Mouse (Mus musculus): ENCODE results near the gene Tmem120b.

Tmem120b gene

DNA sequence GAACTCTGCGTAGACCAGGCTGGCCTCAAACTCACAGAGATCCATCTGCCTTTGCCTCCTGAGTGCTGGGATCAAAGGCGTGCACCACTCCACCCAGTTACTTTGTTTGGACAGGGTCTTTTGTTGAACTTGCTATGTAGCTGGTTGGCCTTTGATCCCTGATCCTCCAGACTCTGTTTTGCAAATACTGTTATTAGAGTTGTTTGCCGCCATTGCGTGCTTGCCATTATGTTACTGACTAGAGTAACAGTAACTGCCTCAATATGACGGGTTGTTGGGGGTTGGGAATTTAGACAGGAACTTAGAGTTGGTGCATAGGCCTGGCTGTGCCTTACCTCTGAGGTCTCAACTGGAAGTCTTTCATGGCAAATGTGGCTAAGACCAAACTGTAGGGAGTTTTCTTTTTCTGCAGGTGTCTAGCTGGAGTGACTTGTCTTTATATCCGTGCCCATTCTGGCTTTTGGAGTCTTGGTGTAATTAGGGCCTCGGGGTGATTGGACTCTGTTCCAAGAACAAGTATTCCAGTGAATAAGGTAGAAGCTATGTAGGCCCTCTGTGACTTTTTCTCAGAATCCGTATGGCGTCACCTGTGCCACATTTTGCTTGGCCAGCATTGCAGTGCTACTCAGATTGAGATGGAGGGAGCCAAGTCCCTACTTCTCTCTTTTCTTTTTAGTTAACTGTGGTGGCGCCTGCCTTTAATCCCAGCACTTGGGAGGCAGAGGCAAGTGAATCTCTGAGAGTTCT is 22.5 kb downstream of the Tmem120b start:
- DNase-seq (ENCODE audit: low spot score in 2 of 2): no peak

DNA sequence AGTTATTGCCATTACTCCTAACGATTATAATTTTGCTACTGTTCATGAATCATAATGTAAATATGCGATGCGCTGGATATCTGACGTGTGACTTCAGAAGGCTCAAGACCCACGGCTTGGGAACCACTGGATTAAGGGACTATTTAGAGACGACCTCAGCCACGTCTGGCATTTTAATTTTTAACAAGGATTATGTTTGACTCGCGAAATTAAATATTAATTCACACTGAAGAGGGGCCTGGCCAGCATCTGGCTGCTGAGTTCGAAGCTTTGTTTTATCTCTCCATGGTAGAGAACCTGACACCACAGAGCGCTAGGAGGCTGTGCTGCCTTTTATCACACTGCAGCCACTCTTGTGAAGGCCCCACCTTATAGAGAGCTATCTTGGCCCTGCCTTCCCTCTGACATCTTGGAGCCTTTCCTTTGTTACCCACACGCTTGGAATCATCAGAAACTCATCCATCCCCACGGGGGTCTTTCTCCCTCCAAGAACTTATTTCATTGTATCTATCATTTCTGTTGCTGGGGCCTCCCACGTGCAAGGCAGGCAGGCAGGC is 24.9 kb downstream of the Tmem120b start:
- DNase-seq (ENCODE audit: low spot score in 2 of 2): no peak

DNA sequence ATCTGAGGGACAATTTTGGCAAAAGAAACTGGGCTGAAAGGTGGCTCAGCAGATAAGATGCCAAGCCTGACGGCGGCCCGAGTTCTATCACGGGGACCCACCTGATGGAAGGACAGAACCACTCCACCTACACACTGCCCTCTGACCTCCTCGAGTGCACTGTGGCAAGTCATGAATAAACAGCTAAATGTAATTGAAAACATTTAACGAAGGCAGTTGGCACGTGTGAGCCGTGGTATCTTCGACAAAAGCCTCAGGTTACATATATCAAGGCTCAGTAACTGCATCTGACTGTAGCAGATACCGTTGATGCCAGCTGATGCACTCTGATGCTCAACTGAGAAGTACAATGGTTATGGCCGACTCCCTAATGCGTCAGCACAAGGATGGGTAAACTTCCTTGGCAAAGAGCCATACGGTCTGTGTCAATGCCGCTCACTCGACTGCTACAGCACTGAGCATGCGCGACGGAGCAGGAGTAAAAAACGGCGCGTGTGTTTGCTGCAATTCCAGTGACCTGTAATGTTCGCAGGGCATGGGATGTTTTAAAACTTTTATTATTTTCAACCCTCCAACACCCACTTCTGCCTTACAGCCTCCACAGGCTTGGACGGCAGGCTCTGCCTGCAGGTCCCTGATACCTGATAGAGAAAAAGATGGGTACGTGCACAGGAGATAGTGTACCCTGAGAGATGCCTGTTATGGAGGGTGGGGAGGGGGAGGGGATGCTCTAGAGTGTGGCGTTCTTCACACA is 26.2 kb downstream of the Tmem120b start:
- no peak for DNase-seq (ENCODE audit: low spot score in 2 of 2)

DNA sequence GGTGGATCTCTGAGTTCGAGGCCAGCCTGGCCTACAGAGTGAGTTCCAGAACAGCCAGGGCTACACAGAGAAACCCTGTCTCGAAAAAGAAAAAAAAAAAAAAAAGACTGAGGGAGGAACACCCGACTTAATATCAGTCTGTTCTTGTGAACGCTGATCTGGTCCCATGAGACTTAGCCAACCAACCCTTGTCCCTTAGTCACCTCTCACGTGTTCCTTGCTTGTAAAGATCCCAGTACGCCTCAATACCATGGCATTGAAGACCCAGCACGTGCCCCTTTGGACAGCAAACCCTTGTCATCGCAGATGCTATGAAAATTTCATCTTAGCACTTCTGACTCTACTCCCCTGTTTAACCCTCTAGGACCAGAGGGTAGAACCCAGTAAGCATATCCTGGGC is 28.1 kb downstream of the Tmem120b start:
- DNase-seq (ENCODE audit: low spot score in 2 of 2): no peak

DNA sequence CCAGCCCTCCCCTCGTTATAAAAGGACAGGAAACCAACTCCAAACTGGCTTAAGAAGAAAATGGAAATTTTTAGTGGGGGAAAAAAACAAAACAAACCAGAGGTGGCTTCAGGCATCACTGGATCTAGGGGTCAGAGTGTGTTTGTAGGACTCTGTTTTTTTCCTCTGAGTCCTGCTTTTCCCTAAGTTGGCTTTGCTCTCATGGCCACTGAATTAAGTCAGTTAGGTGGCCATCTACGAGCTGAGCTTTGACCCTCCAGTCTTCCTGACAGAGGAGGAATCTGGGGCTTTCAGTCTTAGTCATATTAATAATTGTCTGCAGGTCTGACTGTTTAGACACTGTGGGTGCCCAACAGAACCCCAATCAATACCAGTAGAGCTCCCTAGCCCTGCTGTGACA is 30.3 kb downstream of the Tmem120b start:
- no peak for DNase-seq (ENCODE audit: low spot score in 2 of 2)

DNA sequence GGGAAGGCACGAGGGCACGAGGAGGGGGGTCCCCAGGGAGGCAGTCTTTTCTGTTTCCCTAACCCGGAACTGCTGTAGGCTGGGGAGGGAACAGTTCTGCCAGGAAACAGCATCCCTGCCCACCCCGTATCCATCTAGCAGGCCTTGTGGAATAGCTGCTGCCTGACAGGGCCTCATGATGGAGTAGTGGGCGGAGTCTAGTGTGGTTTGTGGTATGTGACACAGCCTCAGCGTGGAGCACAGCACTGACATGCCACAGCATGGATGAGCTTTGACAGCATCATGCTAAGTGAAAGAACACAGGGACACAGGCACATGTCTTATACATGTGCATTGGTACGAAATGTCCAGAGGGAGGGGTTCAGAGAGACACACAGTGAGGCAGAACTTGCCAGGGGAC is 34.2 kb downstream of the Tmem120b start:
- no peak for DNase-seq (ENCODE audit: low spot score in 2 of 2)

DNA sequence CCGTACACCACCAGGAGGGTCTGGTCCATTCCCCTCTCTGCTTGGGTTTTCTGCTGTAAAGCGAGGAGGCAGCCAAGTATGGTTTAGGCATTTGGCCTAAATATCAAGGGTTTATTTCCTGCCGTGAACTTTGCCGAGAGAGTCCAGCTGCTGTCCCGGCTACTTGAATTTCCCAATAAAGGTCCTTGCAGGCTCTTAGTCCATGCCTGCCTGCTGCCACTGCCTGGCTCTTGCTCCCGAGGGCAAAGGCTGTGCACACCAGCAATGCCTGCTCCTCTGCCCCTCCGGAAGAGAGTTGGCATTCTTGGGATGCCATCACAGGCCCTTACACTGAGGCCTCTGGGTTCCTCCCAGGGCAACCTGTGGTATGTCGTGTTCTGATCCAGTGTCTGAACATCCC is 35.3 kb downstream of the Tmem120b start:
- no peak for DNase-seq (ENCODE audit: low spot score in 2 of 2)

DNA sequence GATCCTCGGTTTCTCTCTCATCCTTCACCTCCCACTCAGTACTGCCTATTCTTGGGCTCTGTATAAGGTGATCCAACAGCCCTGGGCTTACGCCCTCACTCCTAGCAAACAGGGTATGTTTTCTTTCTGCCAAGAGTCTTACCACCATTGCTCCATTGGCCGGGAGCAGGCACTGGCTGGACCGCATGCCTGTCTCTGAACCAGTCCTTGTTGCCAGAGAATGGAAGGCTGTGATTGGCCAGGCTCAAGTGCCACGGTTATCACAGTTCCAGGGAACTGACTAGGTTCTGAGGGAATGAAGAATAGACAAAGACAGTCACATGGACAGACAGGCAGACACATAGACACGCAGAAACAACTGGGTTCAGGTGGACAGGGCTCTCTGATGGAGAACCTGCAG is 36.6 kb downstream of the Tmem120b start:
- DNase-seq (ENCODE audit: low spot score in 2 of 2): no peak

DNA sequence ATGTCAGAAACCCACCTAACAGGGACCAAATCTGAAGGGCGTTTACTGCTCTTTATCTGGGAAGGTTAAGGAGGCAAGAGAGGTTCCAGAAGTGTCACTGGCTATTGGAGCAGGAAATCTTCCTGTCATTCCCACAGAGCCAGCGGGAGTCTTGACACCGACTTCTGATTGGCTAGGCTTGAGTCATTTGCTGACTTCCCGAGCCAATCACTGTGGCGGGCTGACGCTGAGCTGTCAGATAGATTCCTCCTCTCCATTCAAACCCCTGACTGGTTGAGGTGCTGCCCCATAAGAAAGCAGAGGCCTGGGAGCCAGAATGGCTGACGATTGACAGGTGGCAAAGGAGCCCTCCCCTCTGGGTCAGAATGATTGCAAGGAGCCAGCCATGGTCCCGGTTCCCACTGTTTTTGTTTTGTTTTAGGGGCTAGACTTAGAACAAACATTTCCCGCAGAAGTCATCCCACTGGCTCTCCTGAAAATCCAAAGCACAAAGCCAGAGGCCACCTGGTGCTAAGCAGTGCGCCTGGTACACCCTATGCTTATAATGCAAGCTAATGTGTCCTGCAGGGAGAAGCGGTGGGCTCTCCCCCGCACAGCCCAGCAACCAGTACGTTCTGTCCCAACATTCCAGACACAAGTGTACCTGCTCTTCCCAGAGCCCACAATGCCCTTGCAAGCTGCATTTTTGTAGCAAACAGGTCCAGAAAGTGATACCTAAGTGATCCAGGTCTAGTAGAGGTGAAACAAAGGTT is 41.4 kb downstream of the Tmem120b start:
- DNase-seq (ENCODE audit: low spot score in 2 of 2): no peak

DNA sequence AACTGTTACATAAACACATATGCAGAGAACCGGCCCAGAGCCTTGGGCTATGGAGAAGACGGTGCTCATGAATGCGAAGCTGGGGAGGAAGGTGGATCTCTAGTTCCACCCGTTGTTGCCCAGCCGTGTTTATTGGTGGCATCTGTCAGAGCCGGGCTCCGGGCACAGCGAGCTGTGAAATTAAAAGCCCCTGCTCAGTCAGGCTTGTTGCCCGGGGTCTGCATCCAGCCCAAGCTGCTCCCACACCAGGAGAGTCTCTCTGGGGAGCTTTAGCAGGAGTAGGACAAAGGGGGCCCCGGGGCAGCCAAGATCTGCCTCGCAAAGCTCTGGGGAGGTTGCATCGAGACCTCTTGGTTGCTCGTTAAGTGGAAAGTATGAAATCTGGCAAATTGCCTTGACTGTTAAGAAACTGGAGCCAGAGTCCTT is 42.1 kb downstream of the Tmem120b start:
- no peak for DNase-seq (ENCODE audit: low spot score in 2 of 2)

DNA sequence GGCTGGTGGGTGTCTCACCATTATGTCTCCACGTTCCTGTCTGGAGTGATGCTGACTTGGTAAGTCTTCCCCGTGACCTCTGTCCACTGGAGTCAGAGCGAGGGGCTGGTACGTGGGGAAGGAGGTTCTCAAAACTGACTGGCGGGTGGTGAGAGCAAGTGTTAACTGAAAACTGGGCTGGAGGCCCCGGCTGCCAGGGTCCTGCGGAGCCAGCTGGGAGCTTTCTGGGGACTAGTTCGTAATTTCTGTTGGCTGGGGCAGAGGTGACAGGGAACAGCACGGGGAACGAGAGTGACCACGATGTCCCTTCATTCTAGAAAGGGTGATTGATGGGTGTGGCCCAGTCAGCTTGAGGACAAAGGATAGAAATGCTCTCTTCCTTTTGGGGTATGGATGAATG is 45.9 kb downstream of the Tmem120b start:
- no peak for DNase-seq (ENCODE audit: low spot score in 2 of 2)

DNA sequence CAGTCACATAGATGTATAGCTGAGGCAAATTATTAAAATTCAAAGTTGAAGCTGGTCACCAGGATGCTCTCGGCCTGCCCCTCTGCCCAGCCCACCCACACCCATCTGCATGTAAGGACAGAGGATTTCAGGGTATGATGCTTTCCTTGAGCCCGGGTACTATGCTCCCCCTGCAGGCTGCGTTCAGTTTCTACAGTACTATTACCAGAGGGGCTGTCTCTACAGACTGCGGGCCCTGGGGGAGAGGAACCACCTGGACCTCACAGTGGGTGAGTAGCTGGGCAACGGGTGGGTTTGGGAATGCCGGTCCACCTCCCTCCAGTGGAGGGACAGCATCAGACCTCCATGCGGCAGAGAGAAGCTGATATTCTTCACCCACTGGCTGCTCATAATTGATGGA is 46.7 kb downstream of the Tmem120b start:
- no peak for DNase-seq (ENCODE audit: low spot score in 2 of 2)

DNA sequence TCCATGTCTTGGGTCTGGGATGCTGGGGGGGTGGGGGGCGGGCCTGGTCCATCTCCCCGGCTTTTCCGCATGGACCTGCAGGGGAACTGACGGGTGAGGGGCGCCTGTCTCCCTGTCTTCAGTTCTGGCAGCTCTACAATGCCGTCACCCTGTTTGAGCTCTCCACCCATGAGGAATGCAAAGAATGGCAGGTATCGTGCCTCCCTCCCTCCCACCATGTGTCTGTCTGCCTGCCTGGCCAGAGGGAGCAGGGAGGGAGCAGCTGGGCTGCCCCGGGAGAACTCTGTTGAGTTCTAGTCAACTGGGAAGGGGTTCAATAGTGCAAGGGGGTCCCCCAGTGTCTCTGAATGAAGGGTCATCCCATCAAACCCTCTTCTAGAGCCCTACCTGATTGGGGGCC is 47.9 kb downstream of the Tmem120b start:
- no peak for DNase-seq (ENCODE audit: low spot score in 2 of 2)

DNA sequence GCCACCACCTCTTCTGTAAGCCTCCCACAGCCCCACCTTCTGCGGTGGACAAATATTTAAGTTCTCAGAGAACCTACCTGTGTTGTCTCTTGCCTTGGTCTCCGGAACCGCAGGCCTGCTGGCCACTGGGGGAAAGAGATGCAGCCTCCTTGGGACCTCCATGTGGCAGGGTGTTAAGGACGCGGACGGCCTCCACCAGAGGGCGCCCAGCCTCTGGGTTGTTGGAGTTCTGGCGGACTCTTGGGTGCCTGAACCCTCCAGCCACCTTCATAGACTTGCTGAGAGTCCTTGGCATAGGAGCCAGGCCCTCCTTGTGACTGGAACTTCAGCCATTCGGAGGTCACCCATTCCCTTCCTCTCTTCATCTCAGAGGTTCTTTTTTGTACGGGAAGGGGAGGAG is 49.0 kb downstream of the Tmem120b start:
- DNase-seq (ENCODE audit: low spot score in 2 of 2): peak in 1 of 2 experiments; percentile 56

DNA sequence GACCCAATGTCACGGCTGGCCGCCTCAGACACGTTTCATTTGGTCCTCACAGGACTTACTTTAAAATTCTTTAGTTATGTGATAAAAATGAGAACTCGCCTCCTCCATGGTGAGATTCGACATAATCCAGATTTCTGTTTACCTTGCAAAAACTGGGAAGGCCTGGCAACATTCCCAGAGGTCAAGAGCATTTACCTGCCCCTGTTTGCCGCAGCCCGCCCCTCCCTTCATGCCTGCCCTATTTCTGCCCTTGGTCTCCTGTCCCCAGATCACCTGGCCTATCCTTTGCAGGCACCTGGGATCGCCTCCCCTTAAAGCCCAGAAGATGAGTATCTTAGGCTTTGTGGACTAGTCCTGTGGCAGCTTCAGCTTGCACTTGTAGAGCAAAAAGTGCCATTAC is 49.6 kb downstream of the Tmem120b start:
- no peak for DNase-seq (ENCODE audit: low spot score in 2 of 2)

DNA sequence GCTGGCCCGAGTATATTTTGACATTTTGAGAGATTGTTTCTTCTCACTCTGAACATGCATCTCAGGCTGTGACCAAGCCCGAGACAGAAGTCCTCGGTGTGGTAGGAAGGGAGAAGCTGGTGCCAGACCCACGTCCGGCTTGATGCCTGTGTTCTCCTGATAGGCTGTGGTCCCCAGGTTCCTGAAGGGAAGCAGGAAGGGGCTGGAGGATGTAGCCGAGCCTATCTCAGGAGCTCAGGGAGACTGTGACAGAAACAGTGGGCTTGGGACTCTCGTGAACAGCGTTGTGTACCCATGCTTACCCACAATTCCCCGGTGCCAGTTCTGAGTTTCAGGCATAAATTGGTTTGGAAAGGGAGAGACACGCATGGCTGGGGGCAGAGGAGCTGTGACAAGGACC is 50.6 kb downstream of the Tmem120b start:
- no peak for DNase-seq (ENCODE audit: low spot score in 2 of 2)

DNA sequence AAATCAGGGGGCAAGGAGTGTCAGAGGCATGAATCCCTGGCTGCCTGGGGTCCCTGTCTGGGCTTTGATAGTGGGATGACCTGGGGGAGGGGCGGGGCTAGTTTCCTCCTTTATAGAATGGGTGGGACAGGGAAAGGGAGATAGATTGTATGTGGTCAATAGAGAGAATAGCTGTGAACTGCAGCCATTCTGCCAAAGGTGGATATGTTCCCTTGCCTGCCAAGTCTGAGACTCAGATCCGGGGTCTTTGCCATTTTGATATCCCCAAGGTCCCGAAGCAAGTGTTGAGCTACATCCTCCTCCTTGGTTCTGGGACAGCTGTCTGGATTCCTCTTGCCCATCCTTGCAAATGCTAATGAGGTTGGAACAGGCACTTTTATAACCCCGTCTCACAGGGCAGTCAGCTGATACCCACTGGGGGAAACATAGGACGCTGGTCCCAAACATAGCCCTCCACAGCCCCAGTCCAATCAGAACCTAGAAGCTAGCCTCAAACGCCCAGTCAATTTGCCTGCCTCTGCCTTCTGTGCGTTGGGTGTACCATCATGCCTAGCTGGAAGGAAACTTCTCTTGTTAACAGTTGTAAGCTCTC is 52.5 kb downstream of the Tmem120b start:
- no peak for DNase-seq (ENCODE audit: low spot score in 2 of 2)

DNA sequence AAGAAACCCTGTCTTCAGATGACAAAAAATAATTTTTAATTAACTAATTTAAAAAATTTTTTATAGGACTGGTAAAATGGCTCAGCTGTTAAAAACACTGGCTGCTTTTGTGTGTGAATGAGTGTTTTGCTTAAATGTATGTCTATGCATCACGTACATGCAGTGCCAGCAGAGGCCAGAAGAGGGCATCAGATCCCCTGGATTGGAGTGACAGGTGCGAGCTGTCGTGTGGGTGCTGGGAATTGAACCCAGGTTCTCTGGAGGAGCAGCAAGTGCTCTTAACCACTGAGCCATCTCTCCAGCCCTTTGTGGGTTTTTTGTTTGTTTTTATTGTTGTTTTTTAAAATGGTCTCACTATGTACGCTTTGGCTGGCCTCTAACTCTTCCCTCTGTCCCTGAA is 54.0 kb downstream of the Tmem120b start:
- DNase-seq (ENCODE audit: low spot score in 2 of 2): no peak

DNA sequence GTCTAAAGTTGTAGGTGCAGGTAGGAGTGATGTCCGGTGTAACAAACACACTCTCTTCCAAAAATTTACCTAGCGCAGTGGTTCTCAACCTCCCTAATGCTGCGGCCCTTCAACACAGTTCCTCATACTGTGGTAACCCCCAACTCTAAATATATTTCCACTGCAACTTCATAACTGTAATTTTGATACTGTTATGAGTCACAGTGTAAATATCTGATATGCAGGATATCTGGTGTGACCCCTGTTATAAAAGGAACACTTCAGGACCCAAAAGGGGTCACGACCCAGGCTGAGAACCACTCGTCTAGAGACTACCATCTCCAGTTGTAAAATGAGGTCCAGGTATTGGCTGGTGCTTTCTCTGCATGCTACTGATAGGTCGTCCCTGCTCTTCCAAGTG is 56.9 kb downstream of the Tmem120b start:
- no peak for DNase-seq (ENCODE audit: low spot score in 2 of 2)

DNA sequence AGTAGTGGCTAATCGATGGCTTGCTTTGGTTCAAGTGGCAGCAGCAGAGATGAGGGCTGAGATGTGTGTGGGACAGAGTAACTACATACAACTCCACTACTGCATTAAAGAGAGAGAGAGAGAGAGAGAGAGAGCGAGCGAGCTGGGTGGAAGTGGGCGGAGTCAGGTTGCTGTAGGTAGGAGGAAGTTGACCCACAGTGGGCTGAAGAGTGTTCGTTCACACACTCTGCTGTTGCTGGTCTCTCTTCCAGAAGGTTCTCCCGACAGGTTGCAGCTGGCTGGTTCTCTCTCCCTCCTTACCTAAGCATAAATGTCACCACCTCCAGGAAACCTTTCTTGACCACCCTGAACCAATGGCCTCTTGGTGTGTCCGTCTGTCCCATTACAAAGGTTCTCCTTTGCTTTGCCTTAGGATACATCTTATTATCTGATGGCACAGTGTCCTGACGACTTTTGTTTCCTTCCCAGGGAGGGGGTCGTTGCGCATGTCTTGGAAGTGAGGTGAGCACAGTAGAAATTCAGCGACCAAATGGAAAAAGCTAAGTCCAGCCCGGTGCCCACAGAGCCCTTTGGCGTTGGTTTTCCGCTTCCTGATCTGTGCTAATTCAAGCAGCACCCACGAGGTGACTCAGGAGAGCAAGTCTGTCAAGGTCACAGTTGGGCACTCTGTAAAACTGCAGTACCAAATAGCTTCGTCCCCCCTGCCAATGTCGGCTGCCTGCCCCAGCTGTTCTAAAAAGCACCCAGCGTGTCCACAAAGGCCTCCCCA is 57.6 kb downstream of the Tmem120b start:
- DNase-seq (ENCODE audit: low spot score in 2 of 2): no peak

DNA sequence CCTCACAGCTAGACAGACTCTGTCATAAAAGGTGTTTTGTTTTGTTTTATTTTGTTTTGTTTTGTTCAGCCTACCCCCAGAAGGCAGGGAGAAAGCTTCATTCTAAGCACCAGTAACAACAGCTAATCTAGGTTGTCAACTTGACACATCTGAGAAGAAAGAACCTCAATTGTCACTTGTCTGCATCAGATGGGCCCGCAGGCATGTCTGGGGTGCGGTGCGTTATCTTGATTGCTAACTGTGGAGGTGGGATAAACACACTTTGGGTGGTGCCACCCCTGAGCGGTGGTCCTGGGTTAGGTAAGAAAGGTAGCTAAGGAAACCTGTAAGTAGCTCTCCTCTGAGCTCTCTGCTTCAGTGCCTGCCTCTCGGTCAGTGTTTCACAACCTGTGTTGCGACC is 58.8 kb downstream of the Tmem120b start:
- no peak for DNase-seq (ENCODE audit: low spot score in 2 of 2)

Measured in frontal cortex, postnatal 25 days (tissue).